Mouse (Mus musculus): ENCODE results near the gene Wdr76. TPM values are rescaled to one million over a fixed set of nuclear protein-coding genes. Genes with fewer than 3 reads are reported as not detected.

The Wdr76 gene
- polyA plus RNA-seq, 1 experiment from 2014 or later, result 10.0 TPM

DNA sequence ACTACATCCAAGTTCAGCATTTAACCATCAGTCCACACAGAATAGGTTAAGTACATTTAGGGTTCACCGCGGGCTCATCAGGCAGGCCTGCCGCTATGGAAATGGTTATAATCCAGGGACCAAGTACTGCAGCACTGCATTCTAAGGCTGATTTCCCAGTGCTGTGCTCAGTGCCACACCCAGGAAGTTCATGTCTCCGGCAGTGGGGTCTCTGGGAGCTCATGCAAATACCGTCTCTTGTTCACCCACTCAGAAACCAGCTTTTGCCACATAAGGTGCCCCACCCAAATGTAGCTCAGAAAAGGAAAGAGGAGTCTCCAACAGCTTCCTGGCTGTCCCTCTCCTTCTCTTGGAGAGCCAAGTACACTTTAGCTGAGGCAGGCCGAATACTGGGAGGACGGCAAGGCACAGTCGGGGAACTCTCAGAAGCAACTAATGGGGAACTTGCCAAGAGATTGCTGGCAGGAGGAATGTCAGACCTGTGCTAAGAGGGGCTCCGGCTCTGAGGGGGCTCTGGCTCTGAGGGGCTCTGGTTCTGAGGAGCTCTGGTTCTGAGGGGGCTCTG lies 67.6 kb downstream of the Wdr76 start:
- Histone ChIP-seq H3K4me3 (ENCODE audit: low read depth, low read length) (no peak overlapping the region), H3K4me2 (ENCODE audit: low read depth, severe bottlenecking) (no peak overlapping the region), H3K27ac (replicated peaks; ENCODE audit: low read depth, low read length) (no peak overlapping the region), H3K36me3 (ENCODE audit: control insufficient read depth, insufficient read depth, low read length) (no peaks in the 10 kb centered on the region), H3K9ac (ENCODE audit: low read length) (no peak overlapping the region), H3K9me3 (ENCODE audit: control insufficient read depth, low read length) (no peaks in the 10 kb centered on the region), H3K27me3 (ENCODE audit: control insufficient read depth, insufficient read depth, low read length) (no peaks in the 10 kb centered on the region), H3K4me1 (ENCODE audit: control insufficient read depth, insufficient read depth, low read length) (no peaks in the 10 kb centered on the region)
- no peak for ATAC-seq (ENCODE audit: insufficient number of reproducible peaks, low FRiP score, low TSS enrichment, low read depth)
- DNase-seq (ENCODE audit: low spot score), result no peak
- 79% methylated on average over 9 of the region's 9 CpGs for WGBS

- ATAC-seq (ENCODE audit: insufficient number of reproducible peaks, low FRiP score, low TSS enrichment, low read depth), result no peak
- Histone ChIP-seq H3K27ac (replicated peaks; ENCODE audit: low read depth, low read length) (no peak overlapping the region), H3K4me3 (ENCODE audit: low read depth, low read length) (no peak overlapping the region), H3K36me3 (ENCODE audit: control insufficient read depth, insufficient read depth, low read length) (no peaks in the 10 kb centered on the region), H3K9ac (ENCODE audit: low read length) (no peak overlapping the region), H3K27me3 (ENCODE audit: control insufficient read depth, insufficient read depth, low read length) (no peaks in the 10 kb centered on the region), H3K4me2 (ENCODE audit: low read depth, severe bottlenecking) (no peak overlapping the region), H3K9me3 (ENCODE audit: control insufficient read depth, low read length) (no peaks in the 10 kb centered on the region), H3K4me1 (ENCODE audit: control insufficient read depth, insufficient read depth, low read length) (no peaks in the 10 kb centered on the region)
- no peak for DNase-seq (ENCODE audit: low spot score)
- 40% methylated on average over 8 of the region's 8 CpGs for WGBS
Observed at GRCm38 (mm10) chr2:121575741-121576201, 69.2 kb downstream of the Wdr76 start.

DNA sequence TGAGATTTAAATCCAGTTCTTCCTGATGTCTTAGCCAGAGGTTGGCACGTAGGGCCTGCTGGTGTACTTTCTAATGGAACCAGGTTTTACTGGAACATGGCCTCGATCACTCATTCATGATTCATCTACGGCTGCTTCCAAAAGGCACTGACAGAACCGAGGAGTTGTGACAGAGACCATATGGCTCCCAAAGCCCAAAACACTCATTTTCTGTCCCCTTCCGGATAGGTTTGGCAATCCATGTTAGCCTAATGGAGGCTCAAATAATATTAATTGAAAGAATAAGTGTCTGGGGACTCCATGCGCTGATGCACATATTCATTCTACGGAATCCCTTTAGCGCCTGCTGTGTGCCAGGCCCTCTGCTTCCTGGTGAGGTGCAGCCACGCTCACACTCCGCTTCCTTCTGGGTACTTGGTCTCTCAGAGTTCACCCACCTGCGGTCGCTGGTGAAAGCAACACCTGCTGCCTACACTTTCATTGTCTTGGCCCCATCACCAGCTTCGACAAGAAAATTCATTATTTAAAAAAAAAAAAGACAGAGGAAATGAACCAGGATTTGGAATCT lies 76.4 kb downstream of the Wdr76 start:
- H3K9ac ChIP-seq (ENCODE audit: low read length), result no peak overlapping the region
- no peaks in the 10 kb centered on the region for H3K36me3 ChIP-seq (ENCODE audit: control insufficient read depth, insufficient read depth, low read length)
- no peaks in the 10 kb centered on the region for H3K27me3 ChIP-seq (ENCODE audit: control insufficient read depth, insufficient read depth, low read length)
- H3K9me3 ChIP-seq (ENCODE audit: control insufficient read depth, low read length), result no peaks in the 10 kb centered on the region
- WGBS, result 90% methylated on average over 13 of the region's 13 CpGs
- H3K4me3 ChIP-seq (ENCODE audit: low read depth, low read length), result no peak overlapping the region
- H3K27ac ChIP-seq (replicated peaks; ENCODE audit: low read depth, low read length), result no peak overlapping the region
- H3K4me2 ChIP-seq (ENCODE audit: low read depth, severe bottlenecking), result no peak overlapping the region
- peaks cover 5% of the 10 kb centered on the region for H3K4me1 ChIP-seq (ENCODE audit: control insufficient read depth, insufficient read depth, low read length)
- DNase-seq (ENCODE audit: low spot score), result no peak
- no peak for ATAC-seq (ENCODE audit: insufficient number of reproducible peaks, low FRiP score, low TSS enrichment, low read depth)

DNA sequence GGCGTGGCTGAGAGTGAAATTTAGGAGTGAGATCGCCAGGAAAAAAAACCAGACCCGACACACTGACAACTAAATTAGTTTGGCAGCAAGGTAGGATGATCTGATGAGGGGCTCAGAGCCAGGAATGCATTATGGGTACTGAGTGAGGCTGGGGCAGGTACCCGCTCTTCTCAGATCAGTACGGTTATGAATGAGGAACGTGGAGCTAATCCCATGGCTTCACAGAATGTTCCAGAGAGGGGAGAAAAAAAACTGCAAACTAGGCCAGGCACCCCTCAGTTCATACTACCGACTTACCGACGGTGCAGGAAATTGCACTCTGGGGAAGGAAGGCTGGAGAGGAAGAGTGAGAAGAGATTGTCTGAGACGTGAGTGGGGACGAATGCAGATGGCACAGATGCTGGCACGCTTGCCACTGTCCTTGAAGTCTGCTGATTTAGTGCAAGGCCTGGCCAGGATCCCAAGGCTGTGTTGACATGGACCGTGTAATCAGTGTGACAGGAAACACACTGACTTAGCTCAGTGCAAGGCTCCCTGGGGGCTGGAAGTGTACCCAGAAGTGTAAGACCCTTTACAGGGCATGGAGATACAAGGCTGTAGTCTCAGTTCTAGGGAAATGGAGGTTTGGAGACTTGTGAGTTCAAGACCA lies 77.1 kb downstream of the Wdr76 start:
- WGBS, result 75% methylated on average over 13 of the region's 13 CpGs
- ATAC-seq (ENCODE audit: insufficient number of reproducible peaks, low FRiP score, low TSS enrichment, low read depth) (no peak), DNase-seq (ENCODE audit: low spot score) (no peak)
- Histone ChIP-seq H3K4me1 (ENCODE audit: control insufficient read depth, insufficient read depth, low read length) (peaks cover 12% of the 10 kb centered on the region), H3K36me3 (ENCODE audit: control insufficient read depth, insufficient read depth, low read length) (no peaks in the 10 kb centered on the region), H3K4me3 (ENCODE audit: low read depth, low read length) (no peak overlapping the region), H3K4me2 (ENCODE audit: low read depth, severe bottlenecking) (no peak overlapping the region), H3K27me3 (ENCODE audit: control insufficient read depth, insufficient read depth, low read length) (no peaks in the 10 kb centered on the region), H3K9ac (ENCODE audit: low read length) (no peak overlapping the region), H3K9me3 (ENCODE audit: control insufficient read depth, low read length) (no peaks in the 10 kb centered on the region), H3K27ac (replicated peaks; ENCODE audit: low read depth, low read length) (no peak overlapping the region)

DNA sequence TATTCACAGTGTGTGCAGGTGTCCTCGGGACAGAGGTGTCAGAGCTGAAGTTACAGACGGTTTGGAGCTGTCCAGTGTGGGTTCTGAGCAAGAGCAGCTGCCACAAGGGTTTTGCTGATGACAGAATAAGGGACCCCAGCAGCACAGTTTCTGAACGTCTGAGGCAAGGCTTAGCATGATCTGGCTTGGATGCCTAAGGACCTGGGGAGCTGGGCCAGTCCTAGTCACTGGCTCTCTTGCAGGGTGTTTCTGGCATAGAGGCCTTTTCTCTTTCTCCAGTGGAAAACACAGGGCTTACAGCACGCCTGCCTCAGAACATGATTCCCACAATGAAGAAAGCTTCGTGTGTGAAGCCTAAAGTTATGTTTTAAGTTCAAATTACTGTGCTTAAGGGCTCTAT lies 78.2 kb downstream of the Wdr76 start:
- no peak for DNase-seq (ENCODE audit: low spot score)
- Histone ChIP-seq H3K9me3 (ENCODE audit: control insufficient read depth, low read length) (no peaks in the 10 kb centered on the region), H3K27me3 (ENCODE audit: control insufficient read depth, insufficient read depth, low read length) (no peaks in the 10 kb centered on the region), H3K4me3 (ENCODE audit: low read depth, low read length) (no peak overlapping the region), H3K4me2 (ENCODE audit: low read depth, severe bottlenecking) (no peak overlapping the region), H3K27ac (replicated peaks; ENCODE audit: low read depth, low read length) (no peak overlapping the region), H3K36me3 (ENCODE audit: control insufficient read depth, insufficient read depth, low read length) (no peaks in the 10 kb centered on the region), H3K9ac (ENCODE audit: low read length) (no peak overlapping the region), H3K4me1 (ENCODE audit: control insufficient read depth, insufficient read depth, low read length) (peaks cover 14% of the 10 kb centered on the region)
- 64% methylated on average over 5 of the region's 5 CpGs for WGBS
- ATAC-seq (ENCODE audit: insufficient number of reproducible peaks, low FRiP score, low TSS enrichment, low read depth), result no peak

- no peak overlapping the region for H3K4me3 ChIP-seq (ENCODE audit: low read depth, low read length)
- DNase-seq (ENCODE audit: low spot score) (peak; percentile 68), ATAC-seq (ENCODE audit: insufficient number of reproducible peaks, low FRiP score, low TSS enrichment, low read depth) (peak; percentile 63; the same call in 1 of the 2 replicates)
- peaks cover 14% of the 10 kb centered on the region for H3K4me1 ChIP-seq (ENCODE audit: control insufficient read depth, insufficient read depth, low read length)
- no peaks in the 10 kb centered on the region for H3K36me3 ChIP-seq (ENCODE audit: control insufficient read depth, insufficient read depth, low read length)
- H3K27me3 ChIP-seq (ENCODE audit: control insufficient read depth, insufficient read depth, low read length), result no peaks in the 10 kb centered on the region
- no peak overlapping the region for H3K27ac ChIP-seq (replicated peaks; ENCODE audit: low read depth, low read length)
- H3K9ac ChIP-seq (ENCODE audit: low read length), result no peak overlapping the region
- no peak overlapping the region; the same call in 1 of the 2 replicates for H3K4me2 ChIP-seq (ENCODE audit: low read depth, severe bottlenecking)
- no peaks in the 10 kb centered on the region for H3K9me3 ChIP-seq (ENCODE audit: control insufficient read depth, low read length)
- WGBS, result 28% methylated on average over 12 of the region's 12 CpGs
Observed at GRCm38 (mm10) chr2:121587523-121588308, 81.2 kb downstream of the Wdr76 start.

- H3K9ac ChIP-seq (ENCODE audit: low read length), result no peak overlapping the region
- no peaks in the 10 kb centered on the region for H3K9me3 ChIP-seq (ENCODE audit: control insufficient read depth, low read length)
- peaks cover 14% of the 10 kb centered on the region for H3K4me1 ChIP-seq (ENCODE audit: control insufficient read depth, insufficient read depth, low read length)
- H3K36me3 ChIP-seq (ENCODE audit: control insufficient read depth, insufficient read depth, low read length), result no peaks in the 10 kb centered on the region
- H3K4me3 ChIP-seq (ENCODE audit: low read depth, low read length), result no peak overlapping the region
- DNase-seq (ENCODE audit: low spot score), result no peak
- H3K27ac ChIP-seq (replicated peaks; ENCODE audit: low read depth, low read length), result no peak overlapping the region
- ATAC-seq (ENCODE audit: insufficient number of reproducible peaks, low FRiP score, low TSS enrichment, low read depth), result peak; percentile 56; the same call in 1 of the 2 replicates
- no peaks in the 10 kb centered on the region for H3K27me3 ChIP-seq (ENCODE audit: control insufficient read depth, insufficient read depth, low read length)
- 53% methylated on average over 4 of the region's 4 CpGs for WGBS
- H3K4me2 ChIP-seq (ENCODE audit: low read depth, severe bottlenecking), result no peak overlapping the region; the same call in 1 of the 2 replicates
Observed at GRCm38 (mm10) chr2:121588309-121588694, 81.8 kb downstream of the Wdr76 start.

DNA sequence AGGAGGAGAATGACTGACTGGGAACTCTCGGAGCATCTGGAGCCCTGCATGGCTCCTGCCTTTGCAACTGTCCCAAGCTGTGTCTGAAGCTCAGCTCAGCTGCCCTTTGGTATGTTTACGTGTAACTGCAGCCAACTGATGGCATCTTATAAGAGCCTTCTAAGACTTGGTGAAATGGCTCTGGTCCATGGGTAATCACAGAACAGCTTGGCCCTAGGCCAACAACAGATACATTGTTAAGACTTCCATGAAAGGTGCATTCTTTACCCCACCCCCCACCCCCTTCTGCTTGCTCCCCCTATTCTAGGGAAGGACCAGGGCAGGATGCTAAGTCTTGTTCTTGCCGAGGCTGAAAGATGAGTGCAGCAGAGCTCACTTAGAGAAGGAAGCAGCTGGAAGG lies 87.6 kb downstream of the Wdr76 start:
- H3K9ac ChIP-seq (ENCODE audit: low read length), result no peak overlapping the region
- no peaks in the 10 kb centered on the region for H3K27me3 ChIP-seq (ENCODE audit: control insufficient read depth, insufficient read depth, low read length)
- WGBS, result 65% methylated on average over 3 of the region's 3 CpGs
- H3K4me3 ChIP-seq (ENCODE audit: low read depth, low read length), result no peak overlapping the region
- no peak overlapping the region for H3K4me2 ChIP-seq (ENCODE audit: low read depth, severe bottlenecking)
- no peaks in the 10 kb centered on the region for H3K36me3 ChIP-seq (ENCODE audit: control insufficient read depth, insufficient read depth, low read length)
- no peak for DNase-seq (ENCODE audit: low spot score)
- no peak overlapping the region for H3K27ac ChIP-seq (replicated peaks; ENCODE audit: low read depth, low read length)
- H3K4me1 ChIP-seq (ENCODE audit: control insufficient read depth, insufficient read depth, low read length), result no peaks in the 10 kb centered on the region
- ATAC-seq (ENCODE audit: insufficient number of reproducible peaks, low FRiP score, low TSS enrichment, low read depth), result no peak
- no peaks in the 10 kb centered on the region for H3K9me3 ChIP-seq (ENCODE audit: control insufficient read depth, low read length)
